Mouse (Mus musculus) heart, postnatal 25 days (tissue): ENCODE measurements around the gene Gcc1. TPM values are rescaled to one million over a fixed set of nuclear protein-coding genes. Genes with fewer than 3 reads are reported as not detected.

ENCODE experiments used
- DNase-seq: peaks from one replicate; pipeline ENCODE4 v3.0.0; 2022; ENCODE audit warnings: low spot score
- intact Hi-C: fragments of 180-260 bp; cut with DNase I; formaldehyde crosslinking; loops from one replicate; pipeline ENCODE4 v1.15.1; 2025
- total RNA-seq, 2 experiments: library from RNA; stranded (reverse); gene quantifications; 2 replicates each; pipeline ENCODE4 v1.2.3; 2021

Gcc1 gene
- total RNA-seq, 2 experiments from 2014 or later, result 7.3 to 7.8 TPM

- DNase-seq, result peak; percentile 89
- intact Hi-C loops, result loop anchor here (5.0 kb wide), 3 partner anchors 39 to 161 kb away; partner anchors contain the start of gene Snd1
Observed at GRCm38 (mm10) chr6:28423313-28423712, 4.9 kb downstream of the Gcc1 start, which contains the start of gene Arf5. Gene Arf5, plus strand, starts transcription at chr6:28423560.

DNA sequence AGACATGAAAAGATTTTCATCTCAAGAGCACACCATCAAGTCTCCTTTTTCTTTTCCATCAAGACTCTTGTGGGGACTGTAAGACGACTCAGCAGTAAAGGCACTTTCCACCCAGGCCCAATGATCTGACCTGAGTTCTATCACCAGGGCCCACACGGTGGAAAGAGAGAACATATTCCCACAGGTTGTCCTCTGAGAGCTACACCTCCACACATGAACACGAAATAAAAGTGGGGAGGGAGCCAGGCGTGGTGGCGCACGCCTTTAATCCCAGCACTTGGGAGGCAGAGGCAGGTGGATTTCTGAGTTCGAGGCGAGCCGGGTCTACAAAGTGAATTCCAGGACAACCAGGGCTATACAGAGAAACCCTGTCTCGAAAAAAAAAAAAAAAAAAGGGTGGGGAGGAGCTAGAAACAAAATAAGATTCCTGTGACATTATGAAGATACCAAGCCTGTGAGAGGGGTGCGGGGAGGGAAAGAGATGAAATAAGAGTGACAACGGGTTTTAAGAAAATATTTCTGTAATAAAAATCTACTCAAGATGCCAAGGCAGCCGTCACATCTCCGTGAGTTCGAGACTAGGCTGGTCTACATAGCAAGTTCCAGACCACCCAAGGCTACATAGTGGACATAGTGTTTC, 5.4 kb downstream of the Gcc1 start:
- intact Hi-C loops, result loop anchor here (5.0 kb wide), 3 partner anchors 40 to 160 kb away; partner anchors contain the start of gene Snd1
- DNase-seq, result no peak

DNA sequence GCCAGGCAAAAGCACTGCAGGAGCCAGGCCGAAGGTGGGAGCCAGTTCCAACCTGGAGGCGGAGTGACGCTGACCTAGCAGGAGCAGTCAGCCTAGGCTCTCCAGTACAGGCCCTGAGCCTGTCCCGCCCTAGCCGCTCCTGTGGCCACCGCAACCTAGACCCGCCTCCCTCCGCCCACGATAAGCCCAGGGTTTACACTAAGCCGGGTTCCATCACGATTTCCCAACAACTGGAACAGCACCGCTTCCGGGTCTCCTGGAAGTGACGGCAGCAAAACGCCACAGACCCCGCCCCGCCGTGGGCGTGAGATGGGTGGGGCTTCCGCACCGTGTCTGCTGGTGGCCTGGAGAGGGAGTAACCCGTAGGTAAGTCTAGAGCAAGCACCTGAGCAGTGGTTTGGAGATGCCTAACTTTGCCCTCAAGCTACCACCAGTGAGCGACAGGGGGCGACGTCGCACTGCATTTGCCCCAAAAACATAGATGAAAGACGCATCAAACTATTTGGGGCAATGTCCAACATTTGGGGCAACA, 6.7 kb downstream of the Gcc1 start:
- peak; percentile 92 for DNase-seq
- intact Hi-C loops, result loop anchor here (5.0 kb wide), 3 partner anchors 41 to 159 kb away; partner anchors contain the start of gene Snd1

GRCm38 (mm10) chr6:28420865-28421264, 7.3 kb downstream of the Gcc1 start:
- DNase-seq, result no peak
- intact Hi-C loops, result loop anchor here (5.0 kb wide), 3 partner anchors 41 to 159 kb away; partner anchors contain the start of gene Snd1

GRCm38 (mm10) chr6:28420361-28420760, 7.8 kb downstream of the Gcc1 start:
- intact Hi-C loops, result loop anchor here (5.0 kb wide), 3 partner anchors 42 to 158 kb away; partner anchors contain the start of gene Snd1
- DNase-seq, result no peak

DNA sequence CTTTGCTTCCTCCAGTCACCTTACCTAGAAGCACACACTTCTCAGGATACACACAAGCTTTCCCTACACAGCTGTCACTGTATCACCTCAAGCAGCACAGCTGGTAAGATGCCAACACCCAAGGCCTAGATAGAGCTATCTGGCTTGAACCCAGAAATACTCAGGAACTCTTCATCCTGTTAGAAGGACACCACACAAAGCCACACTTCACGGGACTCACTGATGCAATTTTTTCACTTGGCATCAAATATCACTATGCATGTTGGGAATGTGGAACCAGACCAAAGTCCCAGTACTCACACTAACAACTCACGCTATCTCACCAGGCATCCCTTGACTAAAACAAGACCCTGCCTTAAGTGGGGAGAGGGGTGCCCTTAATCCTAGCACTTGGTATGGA, 8.5 kb downstream of the Gcc1 start:
- intact Hi-C loops, result loop anchor here (5.0 kb wide), 3 partner anchors 43 to 157 kb away; partner anchors contain the start of gene Snd1
- DNase-seq, result no peak

- peak; percentile 85 for DNase-seq
- intact Hi-C loops, result no loop called here
Observed at GRCm38 (mm10) chr6:28418449-28418848, 9.7 kb downstream of the Gcc1 start.

- DNase-seq, result no peak
Observed at GRCm38 (mm10) chr6:28416981-28417380, 11.2 kb downstream of the Gcc1 start.

DNA sequence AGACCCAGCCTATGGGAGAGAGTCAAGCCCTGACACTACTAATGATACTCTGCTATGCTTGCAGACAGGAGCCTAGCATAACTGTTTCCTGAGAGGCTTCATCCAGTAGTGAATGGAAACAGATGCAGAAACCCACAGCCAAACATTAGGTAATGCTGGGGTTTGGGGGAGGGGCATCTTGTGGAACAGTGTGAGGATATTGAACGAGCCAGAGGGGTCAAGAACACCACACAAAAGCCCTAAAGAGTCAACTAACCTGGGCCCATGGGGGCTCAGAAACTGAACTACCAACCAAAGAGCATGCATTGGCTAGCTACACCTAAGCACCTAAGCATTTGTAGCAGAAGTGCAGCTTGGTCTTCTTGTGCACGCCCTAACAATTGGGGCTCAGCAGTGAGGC, 17.0 kb downstream of the Gcc1 start:
- no peak for DNase-seq
- intact Hi-C loops, result no loop called here

More at GRCm38 (mm10) chr6:28416981-28417380, 11.2 kb downstream of the Gcc1 start:
- intact Hi-C loops, result no loop called here

DNA sequence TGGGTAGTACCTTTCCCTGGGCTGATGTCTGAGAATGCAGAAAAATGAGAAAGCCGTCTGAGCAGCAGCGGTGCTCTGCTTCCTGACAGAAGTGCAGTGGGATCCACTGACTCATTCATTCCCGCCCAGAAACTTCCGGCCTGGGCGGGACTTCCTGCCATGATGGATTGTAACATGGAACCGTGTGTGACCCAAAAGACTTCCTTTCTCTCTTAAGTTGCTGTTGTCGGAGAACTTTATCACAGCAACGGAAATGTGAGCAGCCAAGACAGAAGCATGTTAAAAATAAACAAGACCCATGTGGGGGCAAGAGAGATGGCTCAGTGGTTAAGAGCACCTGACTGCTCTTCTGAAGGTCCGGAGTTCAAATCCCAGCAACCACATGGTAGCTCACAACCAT, 18.1 kb downstream of the Gcc1 start:
- intact Hi-C loops, result no loop called here
- DNase-seq, result peak; percentile 37

DNA sequence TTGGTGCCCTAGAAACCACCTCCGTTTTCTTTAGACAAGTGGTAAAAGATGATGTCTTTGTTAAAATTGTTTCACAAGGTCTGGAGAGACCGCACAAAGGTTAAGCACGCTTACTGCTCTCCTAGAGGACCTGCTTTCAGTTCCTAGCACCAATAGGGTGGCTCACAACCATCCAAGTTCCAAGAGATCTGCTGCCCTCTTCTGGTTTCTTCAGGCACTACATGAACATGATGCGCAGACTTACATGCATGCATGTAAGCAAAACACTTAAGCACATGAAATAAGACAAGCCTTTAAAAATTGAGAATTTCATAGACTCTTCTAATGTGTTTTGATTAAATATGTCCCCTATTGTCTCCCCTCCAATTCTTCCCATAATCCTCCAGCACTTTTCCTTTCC, 28.4 kb downstream of the Gcc1 start:
- intact Hi-C loops, result no loop called here
- no peak for DNase-seq

- intact Hi-C loops, result no loop called here
- DNase-seq, result no peak
Observed at GRCm38 (mm10) chr6:28398726-28399125, 29.5 kb downstream of the Gcc1 start.

- no peak for DNase-seq
- intact Hi-C loops, result no loop called here
Observed at GRCm38 (mm10) chr6:28397681-28398203, 30.4 kb downstream of the Gcc1 start, which contains the start of gene Zfp800. Gene Zfp800, minus strand, starts transcription at chr6:28398005.

DNA sequence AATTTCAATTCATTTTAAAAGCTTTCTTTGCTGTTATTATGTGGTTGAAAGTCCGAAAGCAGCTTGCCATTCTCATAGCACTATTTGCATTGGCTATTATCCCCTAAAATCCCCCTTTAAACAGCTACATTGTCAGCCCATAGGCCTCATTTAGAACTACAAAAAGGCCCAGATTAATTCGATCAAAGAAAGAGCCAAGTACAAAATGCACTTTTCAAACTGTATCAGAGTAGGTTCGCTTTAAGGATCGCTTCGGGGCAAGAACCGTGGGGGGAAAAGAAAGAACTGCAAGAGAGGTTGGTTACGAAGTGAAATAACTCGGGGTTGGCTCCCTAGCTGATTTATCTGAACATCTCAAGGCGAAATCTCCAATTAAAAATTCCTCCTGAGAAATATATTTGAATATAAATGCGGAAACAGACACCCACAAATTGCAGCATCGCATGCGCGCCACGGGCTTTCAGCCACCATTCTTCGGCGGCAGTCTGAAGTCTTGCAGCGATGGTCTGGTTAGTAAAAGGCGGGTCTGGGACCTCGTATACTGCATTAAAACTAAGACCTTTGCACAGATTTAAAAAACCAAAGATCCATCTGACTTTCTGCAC, 31.2 kb downstream of the Gcc1 start:
- intact Hi-C loops, result no loop called here
- no peak for DNase-seq

GRCm38 (mm10) chr6:28396051-28396852, 31.9 kb downstream of the Gcc1 start:
- intact Hi-C loops, result no loop called here
- DNase-seq, result no peak

GRCm38 (mm10) chr6:28389038-28389437, 39.2 kb downstream of the Gcc1 start:
- no peak for DNase-seq
- intact Hi-C loops, result no loop called here

DNA sequence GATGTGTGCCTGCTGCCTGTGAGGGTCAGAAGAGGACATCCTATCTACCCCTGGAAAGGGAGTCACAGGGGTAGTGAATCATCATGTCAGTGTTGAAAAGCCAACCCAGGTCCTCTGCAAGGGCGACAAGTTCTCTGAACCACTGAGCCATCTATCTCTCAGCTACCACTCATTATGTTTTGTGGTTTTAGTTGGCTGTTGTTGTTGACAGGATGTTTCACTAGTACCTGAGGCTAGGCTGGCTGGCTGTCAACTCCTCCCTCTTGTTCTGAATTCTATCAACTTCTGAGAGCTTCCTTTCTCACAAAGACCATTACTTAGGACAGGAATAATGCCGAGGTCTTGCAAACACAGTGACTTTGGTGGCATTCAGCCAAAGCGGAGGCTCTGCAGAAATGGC, 43.0 kb downstream of the Gcc1 start:
- intact Hi-C loops, result no loop called here
- DNase-seq, result no peak

- intact Hi-C loops, result no loop called here
- no peak for DNase-seq
Observed at GRCm38 (mm10) chr6:28381983-28382382, 46.2 kb downstream of the Gcc1 start.

DNA sequence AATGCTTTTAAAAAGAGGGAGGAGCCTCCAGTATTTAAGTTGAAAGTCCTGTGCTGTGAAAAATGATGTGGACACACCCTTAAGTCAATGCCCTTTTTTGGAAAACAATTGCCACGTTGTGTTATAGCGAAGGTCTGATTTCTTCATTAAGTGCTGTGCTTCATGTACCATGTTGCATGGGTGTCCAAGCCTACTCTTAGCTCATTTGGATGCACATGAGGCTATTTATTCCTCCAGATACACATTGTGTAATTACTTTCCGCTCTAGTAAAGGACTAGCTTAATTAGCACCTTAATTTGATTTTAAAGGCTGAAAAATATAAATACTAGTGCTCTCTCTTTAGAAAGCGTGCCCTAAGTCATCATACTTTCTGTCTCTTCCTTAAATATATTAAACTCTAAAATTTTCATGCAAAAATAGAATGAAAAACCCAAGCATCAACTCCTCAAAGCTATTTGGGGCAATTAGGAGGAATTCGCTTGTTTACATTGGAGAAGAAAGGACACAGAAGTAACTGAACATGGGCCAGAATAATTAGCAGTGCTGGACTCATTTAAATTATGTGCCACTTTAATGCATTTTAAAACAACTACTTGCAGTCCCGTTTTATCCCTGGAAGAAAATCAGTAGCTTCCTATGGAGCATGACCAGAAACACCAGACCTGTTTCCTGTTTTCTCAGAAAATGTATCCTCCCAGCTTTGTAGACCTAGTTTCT, 58.1 kb downstream of the Gcc1 start:
- intact Hi-C loops, result no loop called here

More for the DNA sequence above, 58.1 kb downstream of the Gcc1 start:
- DNase-seq, result no peak
